Mouse (Mus musculus): Measurements from ENCODE around the gene C8a. TPM values are rescaled to one million over a fixed set of nuclear protein-coding genes. Genes with fewer than 3 reads are reported as not detected.

C8a gene
- polyA plus RNA-seq, 1 experiment, result not detected

- no peak for TF ChIP-seq GATA1 (IDR thresholded peaks at IDR 0.05; ENCODE audit: low read length)
These were observed 11.8 kb downstream of the C8a start for GRCm38 (mm10) chr4:104864397-104864796.

- no peak for TF ChIP-seq GATA1 (IDR thresholded peaks at IDR 0.05; ENCODE audit: low read length)
These were observed 15.0 kb downstream of the C8a start for GRCm38 (mm10) chr4:104861241-104861640.

DNA sequence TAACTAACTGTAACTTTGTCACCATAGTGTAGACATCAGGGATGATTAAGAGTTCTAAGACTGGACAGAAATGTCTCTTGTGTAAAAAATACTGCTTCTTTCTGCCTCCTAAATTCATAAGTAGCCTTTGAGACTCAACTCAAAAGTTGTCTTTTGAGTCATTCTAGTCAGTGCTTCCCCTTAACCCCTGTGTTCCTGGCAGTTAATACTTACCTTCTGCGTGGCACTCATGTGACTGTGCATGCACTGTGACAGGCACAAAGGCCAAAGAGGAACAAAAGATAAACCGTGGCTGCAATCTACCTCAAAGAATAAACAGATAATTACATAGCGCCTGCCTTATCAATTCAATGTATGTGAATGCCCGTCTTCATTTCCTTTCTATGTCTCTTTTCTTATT lies 18.4 kb downstream of the C8a start:
- no peak for TF ChIP-seq GATA1 (IDR thresholded peaks at IDR 0.05; ENCODE audit: low read length)

GRCm38 (mm10) chr4:104857029-104857428 lies 19.2 kb downstream of the C8a start, which contains the start of gene Gm17662:
Gene Gm17662, plus strand, starts transcription at chr4:104857329.
- TF ChIP-seq GATA1 (IDR thresholded peaks at IDR 0.05; ENCODE audit: low read length), result no peak

DNA sequence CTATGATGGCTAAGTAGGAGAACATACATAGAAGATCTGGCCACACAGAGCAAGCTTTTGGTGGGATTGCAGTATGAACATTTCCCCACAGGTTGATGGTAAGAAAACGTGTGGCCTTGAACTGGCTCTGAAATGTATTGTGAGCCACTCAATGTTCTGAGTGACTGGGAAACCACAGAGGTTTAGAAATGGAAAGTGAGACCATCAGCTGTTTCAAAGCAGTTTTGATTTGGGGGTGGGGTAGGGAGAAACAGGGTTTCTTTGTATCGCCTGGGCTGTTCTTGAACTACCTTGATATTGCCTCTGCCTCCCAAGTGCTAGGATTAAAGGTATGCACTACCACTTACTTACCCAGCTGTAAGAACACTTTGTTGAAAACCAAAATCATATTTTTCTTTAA lies 21.0 kb downstream of the C8a start:
- no peak for TF ChIP-seq GATA1 (IDR thresholded peaks at IDR 0.05; ENCODE audit: low read length)

DNA sequence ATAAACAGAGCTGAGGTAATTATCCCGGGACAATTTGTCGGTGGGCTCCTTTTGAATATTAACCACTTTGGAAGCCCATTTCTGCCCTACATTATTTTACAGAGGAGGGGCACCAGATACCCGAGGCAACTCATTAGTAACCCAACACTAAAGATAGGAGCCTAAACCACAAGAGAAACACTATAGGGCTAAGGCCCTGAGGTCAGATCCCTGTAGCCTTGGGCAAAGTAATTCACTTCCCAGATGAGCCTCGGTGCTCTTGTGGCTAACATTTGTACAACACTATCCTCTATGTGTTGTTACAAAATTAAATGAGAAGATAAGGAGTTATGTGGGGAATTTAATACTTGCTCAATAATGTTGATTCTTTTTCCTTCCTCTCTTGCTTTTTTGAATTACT lies 32.7 kb downstream of the C8a start:
- TF ChIP-seq GATA1 (IDR thresholded peaks at IDR 0.05; ENCODE audit: low read length), result no peak

DNA sequence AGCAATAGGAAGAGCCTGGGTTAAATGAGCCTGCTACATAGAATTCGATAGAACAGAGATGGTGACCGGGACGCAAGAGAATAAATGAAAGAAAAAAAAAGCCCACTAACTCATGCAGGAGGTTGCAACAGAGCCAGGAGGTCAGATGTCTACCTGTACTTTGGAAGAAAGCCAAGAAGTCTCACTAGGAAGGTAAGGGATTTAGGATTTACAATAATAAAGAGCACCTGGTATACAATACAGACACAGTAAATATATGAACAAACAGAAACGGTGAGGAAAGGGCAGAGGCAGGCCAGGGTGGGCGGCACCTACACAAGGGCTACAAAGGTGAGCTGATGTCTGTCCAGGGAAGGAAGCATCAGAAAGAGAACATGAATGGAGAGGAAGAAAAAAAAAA lies 34.0 kb downstream of the C8a start:
- no peak for TF ChIP-seq GATA1 (IDR thresholded peaks at IDR 0.05; ENCODE audit: low read length)

DNA sequence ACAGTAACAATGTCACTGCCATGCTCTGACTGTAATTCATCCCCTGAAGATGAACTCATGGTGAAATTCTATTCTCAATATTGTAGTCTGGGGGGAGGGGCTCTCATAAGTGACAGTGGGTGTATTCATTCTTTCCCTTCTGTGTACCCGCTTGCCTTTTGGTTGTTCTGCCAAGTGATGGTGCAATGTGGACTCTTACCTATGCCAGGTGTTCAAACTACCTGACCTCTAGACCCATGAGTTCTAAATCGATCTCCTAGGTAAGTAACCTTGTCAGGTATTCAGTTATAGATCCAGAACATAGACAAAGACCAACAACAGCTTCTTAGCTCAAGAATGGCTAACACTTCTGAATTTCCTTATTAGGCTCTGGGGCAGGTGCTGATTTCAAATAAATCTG lies 37.9 kb downstream of the C8a start:
- TF ChIP-seq GATA1 (IDR thresholded peaks at IDR 0.05; ENCODE audit: low read length), result no peak

DNA sequence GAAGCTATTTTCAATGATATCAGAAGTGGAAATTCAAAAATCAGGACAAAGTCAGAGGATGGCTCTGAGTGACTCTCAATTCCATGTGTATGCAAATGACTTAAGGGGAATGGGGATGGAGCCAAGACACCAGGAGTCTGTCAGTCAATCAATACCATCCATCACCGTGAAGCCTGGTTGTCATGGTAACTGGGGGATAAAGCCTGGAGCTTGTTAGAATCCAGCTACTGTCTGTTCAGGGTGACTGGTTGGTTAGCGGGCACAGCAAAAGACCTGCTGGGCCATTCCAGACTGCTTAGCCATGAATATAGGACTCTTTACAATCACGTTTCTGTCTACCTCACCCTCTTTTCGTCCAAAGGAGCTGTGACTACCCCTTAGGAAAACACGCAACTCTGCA lies 41.1 kb downstream of the C8a start:
- no peak for TF ChIP-seq GATA1 (IDR thresholded peaks at IDR 0.05; ENCODE audit: low read length)

DNA sequence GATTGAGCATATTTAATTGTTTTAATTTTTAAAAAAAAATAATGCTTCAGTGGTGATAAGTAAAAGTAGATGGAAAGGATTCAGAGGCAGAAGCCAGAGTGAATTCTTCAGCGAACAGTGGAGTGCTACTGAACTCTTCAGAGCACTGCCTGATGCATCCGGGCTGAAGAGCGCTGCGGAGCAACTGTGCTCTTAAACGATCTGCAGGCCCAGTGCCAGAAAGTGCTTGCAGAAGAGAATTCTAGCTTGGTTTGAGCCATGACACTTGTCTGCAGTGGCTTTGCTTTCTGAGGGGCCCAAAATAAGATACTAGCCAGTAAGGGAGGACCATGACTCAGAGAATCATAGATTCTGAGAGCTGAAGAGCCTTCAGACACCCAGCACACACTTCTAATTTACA lies 47.3 kb downstream of the C8a start:
- TF ChIP-seq GATA1 (IDR thresholded peaks at IDR 0.05; ENCODE audit: low read length), result no peak

GRCm38 (mm10) chr4:104824381-104825077 lies 51.7 kb downstream of the C8a start:
- TF ChIP-seq GATA1 (IDR thresholded peaks at IDR 0.05; ENCODE audit: low read length), result no peak

- no peak for TF ChIP-seq GATA1 (IDR thresholded peaks at IDR 0.05; ENCODE audit: low read length)
These were observed 52.5 kb downstream of the C8a start for GRCm38 (mm10) chr4:104823597-104824101.

GRCm38 (mm10) chr4:104819891-104820290 lies 56.3 kb downstream of the C8a start:
- TF ChIP-seq GATA1 (IDR thresholded peaks at IDR 0.05; ENCODE audit: low read length), result no peak

- no peak for TF ChIP-seq GATA1 (IDR thresholded peaks at IDR 0.05; ENCODE audit: low read length)
These were observed 57.2 kb downstream of the C8a start for GRCm38 (mm10) chr4:104818986-104819385.

- no peak for TF ChIP-seq GATA1 (IDR thresholded peaks at IDR 0.05; ENCODE audit: low read length)
These were observed 58.7 kb downstream of the C8a start for GRCm38 (mm10) chr4:104817509-104817908.

DNA sequence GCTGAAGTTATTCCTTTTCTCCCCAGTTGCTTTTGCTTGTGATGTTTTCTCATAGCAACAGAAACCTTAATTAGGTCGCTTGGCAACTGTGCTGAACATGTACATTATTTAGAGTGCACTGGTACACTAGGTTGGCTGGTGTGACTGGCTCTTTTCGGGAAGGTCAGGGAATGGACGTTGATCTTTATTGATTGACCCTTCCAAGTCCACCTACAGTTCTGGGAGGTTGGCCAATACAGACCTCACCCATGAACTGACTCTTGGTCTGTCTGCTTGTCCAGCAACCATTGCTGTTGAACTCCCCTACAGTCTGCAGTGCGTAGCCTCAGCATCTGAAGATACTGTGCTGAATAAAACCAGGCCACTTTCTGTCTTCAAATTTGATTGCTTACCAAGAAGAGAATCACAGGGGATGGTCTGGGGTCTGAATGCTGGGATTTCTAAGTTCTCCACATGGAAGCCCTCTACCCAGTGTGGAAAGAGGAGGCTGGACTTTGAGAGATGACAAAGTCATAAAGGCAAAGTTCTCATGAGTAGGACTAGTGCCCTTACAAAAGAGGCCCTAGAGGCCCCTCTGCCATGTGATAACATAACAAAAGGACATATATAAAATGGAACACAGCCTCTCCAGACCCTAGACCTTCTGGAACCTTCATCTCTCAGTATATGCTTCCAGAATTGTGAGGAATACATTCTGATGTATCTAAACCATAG lies 59.5 kb downstream of the C8a start:
- no peak for TF ChIP-seq GATA1 (IDR thresholded peaks at IDR 0.05; ENCODE audit: low read length)

DNA sequence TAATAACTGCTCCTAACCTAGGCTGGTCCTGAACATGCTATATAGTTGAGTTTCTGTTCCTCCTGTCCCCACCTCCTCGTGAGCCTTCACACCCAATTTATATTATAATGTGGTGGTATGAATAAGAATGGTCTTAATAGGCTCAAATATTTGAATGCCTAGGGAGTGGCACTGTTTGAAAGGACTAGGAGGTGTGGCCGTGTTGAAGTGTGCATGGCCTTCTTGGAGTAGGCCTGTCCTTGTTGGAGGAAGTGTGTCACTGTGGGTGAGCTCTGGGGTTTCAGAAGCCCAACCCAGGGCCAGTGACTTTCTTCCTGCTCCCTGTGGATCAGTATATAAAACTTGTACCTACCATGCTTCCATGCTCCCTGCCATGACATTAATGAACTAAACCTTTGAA lies 62.6 kb downstream of the C8a start:
- no peak for TF ChIP-seq GATA1 (IDR thresholded peaks at IDR 0.05; ENCODE audit: low read length)
